Mouse (Mus musculus) pancreas, adult 10 weeks (tissue): ENCODE data around the gene Gne. TPM values are rescaled to one million over a fixed set of nuclear protein-coding genes. Genes with fewer than 3 reads are reported as not detected.

Source experiments
- polyA plus RNA-seq: library from polyadenylated mRNA; stranded (reverse); fragments of 350-450 nt; fragmentation: Illumina TruSeq; extraction: RNeasy Lipid Tissue Mini Kit (QIAGEN cat#74804); gene quantifications from one replicate; pipeline ENCODE4 v1.2.3, GENCODE M21; 2015; ENCODE audit warnings: low read depth, low replicate concordance; ENCODE audit not compliant: insufficient read depth

Gene Gne
- 6.8 TPM for polyA plus RNA-seq

DNA sequence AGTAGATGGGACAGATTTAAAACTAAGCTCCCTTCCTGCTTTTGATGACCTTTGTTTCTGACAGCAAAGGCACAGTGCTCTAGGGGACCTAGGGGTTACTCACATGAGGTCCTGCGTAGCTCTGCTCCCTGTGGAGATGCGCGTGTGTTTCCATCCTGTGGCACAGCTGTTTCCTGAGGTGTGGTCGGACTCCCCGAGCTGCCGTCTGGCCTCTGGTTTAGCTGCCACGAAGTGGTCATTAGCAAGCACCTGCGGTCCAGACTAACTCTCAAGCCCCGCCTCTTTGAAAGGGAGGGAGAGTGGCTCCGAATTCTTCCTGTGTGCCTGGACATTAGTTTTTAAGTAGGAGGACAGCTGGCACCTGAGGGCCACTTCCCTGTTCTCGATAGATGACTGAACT is at the start of gene Gne:
Gene Gne (minus strand): TSS at position 233 of the 400 bp plus-strand sequence.

GRCm38 (mm10) chr4:44004126-44004525 is 79.9 kb downstream of the Gne start, which contains the start of gene Clta:
TSS of gene Clta (plus strand) at chr4:44004452.

Other genes with a start within 250 kb of the Gne start
- gene Olfr157, start 244.0 kb downstream of the Gne start, polyA plus RNA-seq: not detected
- gene Olfr155, start 232.6 kb downstream of the Gne start, polyA plus RNA-seq: not detected
- gene Reck, start 208.6 kb downstream of the Gne start, polyA plus RNA-seq: 3.9 TPM
- 4.0 TPM for gene Glipr2, start 126.8 kb downstream of the Gne start, polyA plus RNA-seq
- not detected for gene Ccin, start 100.7 kb downstream of the Gne start, polyA plus RNA-seq
- gene Clta, start 79.7 kb downstream of the Gne start, polyA plus RNA-seq: 44.7 TPM
- 7.6 TPM for gene Rnf38, start 149.6 kb upstream of the Gne start, polyA plus RNA-seq
- gene Melk, start 216.7 kb upstream of the Gne start, polyA plus RNA-seq: not detected